Mouse (Mus musculus) olfactory bulb, adult 2 months (tissue): ENCODE measurements around the gene Krtap8-1. TPM values are rescaled to one million over a fixed set of nuclear protein-coding genes. Genes with fewer than 3 reads are reported as not detected.

Source experiments
- H3K27ac ChIP-seq: fragments of 200-500 bp; 2 replicates; pipeline ENCODE4 v1.5.1; 2012; ENCODE audit warnings: low read depth, low read length; ENCODE audit not compliant: insufficient read depth
- H3K4me1 ChIP-seq: fragments of 200-500 bp; 2 replicates; pipeline ENCODE4 v1.6.1; 2012; ENCODE audit warnings: low read length; ENCODE audit not compliant: control insufficient read depth, insufficient read depth
- H3K4me3 ChIP-seq: fragments of 200-500 bp; 2 replicates; pipeline ENCODE4 v1.5.1; 2012; ENCODE audit warnings: mild to moderate bottlenecking, low read depth, low read length, moderate library complexity; ENCODE audit not compliant: insufficient read depth
- CTCF ChIP-seq: fragments of 200-500 bp; IDR thresholded peaks from 2 replicates; pipeline ENCODE4 v1.5.1; 2012; ENCODE audit warnings: low read depth, mild to moderate bottlenecking, low read length, moderate library complexity; ENCODE audit not compliant: insufficient read depth
- POLR2A ChIP-seq: fragments of 200-500 bp; IDR thresholded peaks from 2 replicates; pipeline ENCODE4 v1.6.1; 2012; ENCODE audit warnings: mild to moderate bottlenecking, low read depth, low read length, moderate library complexity; ENCODE audit not compliant: insufficient read depth
- WGBS: fragments of 180-500 bp; shearing (Covaris S2); methylation state at CpG from one replicate; pipeline ENCODE4 v1.1.7; 2018; 5-methylcytosine and 5-hydroxymethylcytosine counted together
- polyA plus RNA-seq: library from polyadenylated mRNA; stranded (reverse); fragments of >200 nt; gene quantifications from 2 replicates; pipeline ENCODE4 v1.2.4, GENCODE M21; 2012; ENCODE audit warnings: low replicate concordance; ENCODE audit not compliant: missing spikeins, insufficient read depth, insufficient read length

Gene Krtap8-1
- polyA plus RNA-seq, 1 experiment: not detected

- Histone ChIP-seq H3K4me3 (no peak within 1 kb of the TSS), H3K27ac (no peak within 1 kb of the TSS), H3K4me1 (no peaks in the 10 kb centered on the region)
- 94% methylated on average over 4 of the region's 4 CpGs for WGBS
- TF ChIP-seq POLR2A (no peak), CTCF (no peak)
Observed at GRCm38 (mm10) chr16:89508223-89508622, 20.5 kb upstream of the Krtap8-1 start, which contains the start of gene Krtap7-1. Gene Krtap7-1, minus strand, starts transcription at chr16:89508323.

DNA sequence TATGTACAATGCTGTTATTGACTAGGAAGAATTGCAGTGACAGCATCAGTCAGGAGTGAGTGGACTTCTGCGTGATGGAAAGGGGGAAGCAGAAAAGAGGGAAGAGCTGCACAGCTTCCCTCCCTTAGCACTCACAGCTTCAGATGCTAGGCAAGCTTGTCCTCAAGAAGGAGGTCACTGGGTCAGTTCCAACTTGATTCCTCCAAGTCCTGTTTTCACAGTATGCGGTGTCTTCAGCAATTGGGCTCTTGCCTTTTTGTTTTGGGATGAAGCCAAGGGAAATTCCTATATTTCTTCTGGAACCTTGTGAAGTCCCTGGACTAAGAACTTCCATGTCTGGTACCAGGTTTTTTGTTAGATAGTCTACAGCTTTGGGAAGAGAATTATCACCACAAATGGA, 15.8 kb upstream of the Krtap8-1 start:
- TF ChIP-seq POLR2A (no peak), CTCF (no peak)
- no peak overlapping the region for H3K27ac ChIP-seq
- no peaks in the 10 kb centered on the region for H3K4me1 ChIP-seq
- no peak overlapping the region for H3K4me3 ChIP-seq
- WGBS: 70% methylated on average over 2 of the region's 2 CpGs

DNA sequence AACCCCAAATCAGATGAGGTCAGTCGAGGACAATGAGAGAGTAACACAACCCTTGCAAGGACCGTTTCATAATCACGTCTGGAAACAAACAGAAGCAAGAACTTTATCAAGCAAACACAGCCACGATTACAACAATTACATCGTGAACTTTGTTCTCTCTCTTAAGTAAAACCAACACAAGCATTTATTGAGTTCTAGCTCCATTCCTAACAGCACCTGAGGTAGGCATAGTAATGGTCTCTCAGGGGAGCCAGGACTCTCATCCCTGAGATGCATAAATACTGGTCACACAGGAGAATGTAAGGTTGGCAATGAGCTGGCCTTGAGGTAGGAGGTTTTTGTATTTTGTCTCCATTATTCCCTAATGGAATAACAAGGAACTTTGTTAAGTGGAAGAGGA, 14.1 kb upstream of the Krtap8-1 start:
- no peak for TF ChIP-seq CTCF
- no peak for TF ChIP-seq POLR2A
- Histone ChIP-seq H3K4me3 (no peak overlapping the region), H3K4me1 (no peaks in the 10 kb centered on the region), H3K27ac (no peak overlapping the region)
- WGBS: 90% methylated on average over 5 of the region's 5 CpGs

DNA sequence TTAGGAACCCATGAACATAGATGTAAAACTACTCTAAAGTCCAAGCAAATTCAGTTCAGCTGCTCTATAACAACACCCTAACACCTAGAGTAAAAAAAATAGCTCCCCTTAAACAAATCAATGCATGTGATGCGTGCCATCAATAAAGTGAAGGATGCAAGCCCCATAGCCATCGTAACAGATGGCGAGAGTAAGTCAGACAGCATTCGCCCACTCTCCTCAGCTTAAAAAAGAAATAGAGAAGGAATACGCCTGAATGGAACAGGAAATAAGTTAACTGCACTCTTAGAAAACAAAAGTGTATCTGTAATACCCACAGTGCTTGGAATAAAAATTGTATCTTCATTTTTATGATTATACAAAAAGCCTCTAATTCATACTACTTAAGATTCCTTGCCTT, 9.2 kb upstream of the Krtap8-1 start:
- Histone ChIP-seq H3K4me3 (no peak overlapping the region), H3K4me1 (no peaks in the 10 kb centered on the region), H3K27ac (no peak overlapping the region)
- 67% methylated on average over 5 of the region's 5 CpGs for WGBS
- TF ChIP-seq CTCF: no peak
- no peak for TF ChIP-seq POLR2A

DNA sequence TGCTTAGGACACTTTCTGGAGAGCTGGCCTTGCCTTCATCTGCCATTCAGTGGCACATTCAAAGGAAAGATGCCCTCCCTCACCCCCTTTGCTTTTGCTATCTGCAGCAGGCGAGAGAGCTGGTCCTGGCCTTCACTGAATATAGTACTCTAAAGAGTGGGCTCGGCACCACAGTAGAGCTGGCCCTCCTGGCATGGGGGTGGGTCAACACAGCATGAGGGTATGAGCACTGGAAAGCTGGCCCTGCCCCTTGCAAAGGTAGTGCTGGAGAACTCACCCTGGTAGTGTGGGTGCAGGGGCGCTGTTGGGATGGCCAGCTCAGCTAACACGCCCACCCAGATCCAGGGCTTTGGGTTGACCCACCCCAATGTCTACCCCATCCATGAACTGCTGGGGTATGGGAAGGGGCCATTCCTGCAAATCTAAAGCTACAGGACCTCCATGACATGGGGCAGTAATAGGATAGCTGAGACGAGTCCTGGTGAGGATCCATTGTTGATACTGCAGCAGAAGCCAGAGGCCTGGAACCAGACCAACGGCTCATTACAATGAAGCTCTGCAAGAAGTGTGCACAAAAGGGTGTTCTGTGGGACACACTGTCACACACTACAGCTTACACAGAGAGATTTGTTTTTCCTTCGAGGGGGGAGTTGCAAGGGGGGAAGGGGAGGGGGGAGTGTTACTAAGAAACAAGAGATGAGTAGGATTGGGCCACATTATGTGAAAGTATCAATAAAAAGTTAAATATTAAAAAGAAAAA, 7.8 kb upstream of the Krtap8-1 start:
- no peak overlapping the region for H3K4me3 ChIP-seq
- H3K4me1 ChIP-seq: no peaks in the 10 kb centered on the region
- WGBS: 67% methylated on average over 7 of the region's 7 CpGs
- no peak for TF ChIP-seq POLR2A
- TF ChIP-seq CTCF: no peak
- no peak overlapping the region for H3K27ac ChIP-seq

DNA sequence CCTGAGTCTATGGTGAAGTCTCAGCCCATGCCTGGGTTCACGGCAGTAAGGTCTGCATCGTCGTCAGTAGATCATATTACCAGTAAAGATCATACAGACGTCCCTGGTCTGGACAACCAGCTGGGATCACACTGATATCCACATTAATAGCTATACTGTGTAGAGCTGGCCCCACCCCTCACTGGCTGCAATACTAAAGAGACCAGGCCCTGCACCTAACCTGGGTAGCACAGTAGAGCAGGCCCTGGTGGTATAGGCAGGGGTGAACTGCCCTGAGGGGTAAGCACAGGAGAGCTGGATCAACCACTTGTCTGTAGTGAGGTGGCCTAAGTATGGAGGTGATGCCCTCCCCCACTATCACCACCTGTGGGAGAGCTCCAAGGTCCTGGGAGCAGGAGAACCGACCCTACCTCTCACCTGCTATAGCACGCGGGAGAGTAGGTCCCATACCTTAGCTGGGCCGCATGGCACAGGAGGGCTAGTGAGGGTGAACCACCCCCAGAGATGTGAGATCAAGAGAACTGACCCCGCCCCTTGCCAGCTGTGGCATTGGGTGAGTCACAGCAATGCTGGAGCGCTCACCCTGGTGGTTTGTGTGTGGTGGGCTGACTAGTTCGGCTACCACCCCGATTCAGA, 10.0 kb downstream of the Krtap8-1 start:
- TF ChIP-seq POLR2A (no peak), CTCF (no peak)
- 90% methylated on average over 12 of the region's 12 CpGs for WGBS
- H3K4me3 ChIP-seq: no peak overlapping the region
- no peaks in the 10 kb centered on the region for H3K4me1 ChIP-seq
- H3K27ac ChIP-seq: no peak overlapping the region

GRCm38 (mm10) chr16:89461189-89461588, 26.6 kb downstream of the Krtap8-1 start:
- H3K4me1 ChIP-seq: no peaks in the 10 kb centered on the region
- TF ChIP-seq CTCF (no peak), POLR2A (no peak)
- WGBS: 75% methylated on average over 5 of the region's 5 CpGs
- no peak overlapping the region for H3K27ac ChIP-seq
- no peak overlapping the region for H3K4me3 ChIP-seq

Other genes starting within 250 kb of the Krtap8-1 start
- gene Krtap21-1, start 84.1 kb downstream of the Krtap8-1 start, polyA plus RNA-seq: not detected in 2 replicates
- not detected in 2 replicates for gene Krtap6-2, start 67.8 kb downstream of the Krtap8-1 start, polyA plus RNA-seq
- not detected in 2 replicates for gene Krtap7-1, start 20.4 kb upstream of the Krtap8-1 start, polyA plus RNA-seq
- gene Krtap11-1, start 83.2 kb upstream of the Krtap8-1 start, polyA plus RNA-seq: not detected in 2 replicates